Comparison of ENCODE assay signal across 9 mouse cellular contexts in genomic region chr7:99365069-99365468, GRCm38 (mm10). TPM values are rescaled to one million over a fixed set of nuclear protein-coding genes. Genes with fewer than 3 reads are reported as not detected.
DNase-seq lines count a peak whose midpoint lies in the region; ATAC-seq and TF ChIP-seq lines count a peak whose summit lies in the region.
"Had no signal": no experiment of that assay in that cellular context is flagged by ENCODE, and none has a peak within 500 bp of the region (broad histone marks: within the 10 kb centered on the region; RNA-seq: fewer than 3 reads in every experiment).

No protein-coding gene starts in this region.

- peaks cover 11% of the 10 kb centered on the region; the same call in 1 of the 2 replicates for H3K4me1 ChIP-seq in forebrain, embryonic 11.5 days (replicated peaks; ENCODE audit: control insufficient read depth, insufficient read depth, low read length)
- H3K4me1 ChIP-seq in hindbrain, embryonic 11.5 days (replicated peaks; ENCODE audit: control insufficient read depth, insufficient read depth, low read length) = no peaks in the 10 kb centered on the region; the same call in none of the 2 replicates
- H3K4me1 ChIP-seq in limb, embryonic 14.5 days (ENCODE audit: control insufficient read depth, insufficient read depth, low read length) = peaks cover 16% of the 10 kb centered on the region
- H3K4me1 ChIP-seq in neural tube, embryonic 11.5 days (ENCODE audit: control insufficient read depth, insufficient read depth, low read length) = peaks cover 5% of the 10 kb centered on the region; the same call in 1 of the 2 replicates

- no peak overlapping the region for H3K4me2 ChIP-seq in forebrain, embryonic 11.5 days (ENCODE audit: low read depth, low read length, severe bottlenecking)
- H3K4me2 ChIP-seq in hindbrain, embryonic 11.5 days (replicated peaks; ENCODE audit: low read depth, low read length) = no peak overlapping the region
- no peak overlapping the region for H3K4me2 ChIP-seq in limb, embryonic 14.5 days (replicated peaks; ENCODE audit: low read depth, low read length, severe bottlenecking)
- no peak overlapping the region for H3K4me2 ChIP-seq in neural tube, embryonic 11.5 days (ENCODE audit: low read depth)

- H3K36me3 ChIP-seq in forebrain, embryonic 11.5 days (ENCODE audit: control insufficient read depth, insufficient read depth, low read length) = no peaks in the 10 kb centered on the region
- no peaks in the 10 kb centered on the region for H3K36me3 ChIP-seq in hindbrain, embryonic 11.5 days (ENCODE audit: control insufficient read depth, insufficient read depth, low read length)
- H3K36me3 ChIP-seq in limb, embryonic 14.5 days (ENCODE audit: control insufficient read depth, insufficient read depth, low read length) = no peaks in the 10 kb centered on the region
- no peaks in the 10 kb centered on the region for H3K36me3 ChIP-seq in neural tube, embryonic 11.5 days (ENCODE audit: control insufficient read depth, insufficient read depth, low read length)

- H3K9ac ChIP-seq in forebrain, embryonic 11.5 days (ENCODE audit: low read length) = no peak overlapping the region
- peak overlapping the region; percentile 15; the same call in 1 of the 2 replicates for H3K9ac ChIP-seq in hindbrain, embryonic 11.5 days (ENCODE audit: low read depth, low read length)
- no peak overlapping the region for H3K9ac ChIP-seq in limb, embryonic 14.5 days (ENCODE audit: low read depth, low read length, severe bottlenecking)
- H3K9ac ChIP-seq in neural tube, embryonic 11.5 days (ENCODE audit: low read length) = no peak overlapping the region

- H3K4me3 ChIP-seq in forebrain, embryonic 11.5 days (ENCODE audit: low read depth, low read length) = no peak overlapping the region
- H3K4me3 ChIP-seq in hindbrain, embryonic 11.5 days (ENCODE audit: low read depth, low read length) = no peak overlapping the region
- no peak overlapping the region for H3K4me3 ChIP-seq in limb, embryonic 14.5 days (replicated peaks; ENCODE audit: low read length)
- no peak overlapping the region for H3K4me3 ChIP-seq in neural tube, embryonic 11.5 days (ENCODE audit: low read depth, low read length)

- ATAC-seq in forebrain, embryonic 11.5 days (replicated peaks; ENCODE audit: low FRiP score) = peak; percentile 49
- ATAC-seq in hindbrain, embryonic 11.5 days (ENCODE audit: low FRiP score) = peak; percentile 44; the same call in 1 of the 2 replicates
- no peak for ATAC-seq in limb, embryonic 14.5 days (ENCODE audit: low FRiP score, low read depth)
- ATAC-seq in neural tube, embryonic 11.5 days (ENCODE audit: insufficient read depth, low FRiP score, low TSS enrichment) = no peak

- no peak for TF ChIP-seq POLR2A in limb, embryonic 14.5 days (IDR thresholded peaks at IDR 0.05; ENCODE audit: borderline replicate concordance, extremely low read depth, insufficient read depth, insufficient read length)

- H3K27ac ChIP-seq in forebrain, embryonic 11.5 days (ENCODE audit: low read depth, low read length) = no peak overlapping the region
- H3K27ac ChIP-seq in hindbrain, embryonic 11.5 days (ENCODE audit: low read depth, low read length) = no peak overlapping the region
- H3K27ac ChIP-seq in limb, embryonic 14.5 days (replicated peaks; ENCODE audit: low read depth, low read length) = no peak overlapping the region
- no peak overlapping the region for H3K27ac ChIP-seq in neural tube, embryonic 11.5 days (ENCODE audit: low read depth, low read length)
- H3K27ac ChIP-seq: macrophage had no signal

- H3K9me3 ChIP-seq in forebrain, embryonic 11.5 days (ENCODE audit: control insufficient read depth, low read length) = no peaks in the 10 kb centered on the region
- H3K9me3 ChIP-seq in hindbrain, embryonic 11.5 days (ENCODE audit: control insufficient read depth, low read length) = no peaks in the 10 kb centered on the region
- H3K9me3 ChIP-seq in limb, embryonic 14.5 days (ENCODE audit: control insufficient read depth, low read length) = no peaks in the 10 kb centered on the region
- H3K9me3 ChIP-seq in neural tube, embryonic 11.5 days (ENCODE audit: control insufficient read depth, low read length) = no peaks in the 10 kb centered on the region

- no peaks in the 10 kb centered on the region for H3K27me3 ChIP-seq in forebrain, embryonic 11.5 days (ENCODE audit: control insufficient read depth, insufficient read depth, low read length)
- H3K27me3 ChIP-seq in hindbrain, embryonic 11.5 days (ENCODE audit: control insufficient read depth, insufficient read depth, low read length) = no peaks in the 10 kb centered on the region
- no peaks in the 10 kb centered on the region for H3K27me3 ChIP-seq in limb, embryonic 14.5 days (ENCODE audit: control insufficient read depth, insufficient read depth, low read length)
- H3K27me3 ChIP-seq in neural tube, embryonic 11.5 days (ENCODE audit: control insufficient read depth, insufficient read depth, low read length) = no peaks in the 10 kb centered on the region

- DNase-seq in layer of hippocampus, adult 11-12 months (ENCODE audit: low spot score) = peak; percentile 77
- DNase-seq in layer of hippocampus, adult 9-10 months (ENCODE audit: low spot score) = no peak
- DNase-seq in adrenal gland, postnatal 14 days = peak; percentile 78
- peak; percentile 82 for DNase-seq in forebrain, embryonic 11.5 days (ENCODE audit: low spot score)
- DNase-seq in hindbrain, embryonic 11.5 days (ENCODE audit: low spot score) = peak; percentile 86
- DNase-seq in limb, embryonic 14.5 days (ENCODE audit: low spot score) = peak; percentile 89
- DNase-seq in neural tube, embryonic 11.5 days (ENCODE audit: low spot score) = peak; percentile 80
- peak; percentile 56 to 72 for DNase-seq in urinary bladder, postnatal 36 days (ENCODE audit: low spot score in 2 of 2)

- WGBS in forebrain, embryonic 11.5 days = 0% methylated on average over 5 of the region's 5 CpGs
- WGBS in hindbrain, embryonic 11.5 days = 1% methylated on average over 5 of the region's 5 CpGs
- under 1% methylated on average over 5 of the region's 5 CpGs for WGBS in limb, embryonic 14.5 days
- 2% methylated on average over 5 of the region's 5 CpGs for WGBS in neural tube, embryonic 11.5 days

RNA-seq across cellular contexts. Expression of gene Serpinh1, which starts 12.0 kb away (rescaled TPM):
- total RNA-seq in adrenal gland, postnatal 14 days (2021) = 291 and 364 TPM in 2 replicates
- polyA plus RNA-seq in forebrain, embryonic 11.5 days (2014; fragmentation: Nextera tagmentation; extraction: Ambion mirVana) = 239 and 255 TPM in 2 replicates
- 245 and 269 TPM in 2 replicates for polyA plus RNA-seq in hindbrain, embryonic 11.5 days (2014; fragmentation: Nextera tagmentation; extraction: Ambion mirVana)
- polyA plus RNA-seq in limb, embryonic 14.5 days (2012; rRNA removed) = 1,525 and 1,858 TPM in 2 replicates
- polyA plus RNA-seq in limb, embryonic 14.5 days (2014; fragmentation: Nextera tagmentation; extraction: Ambion mirVana) = 790 and 834 TPM in 2 replicates
- 337 and 339 TPM in 2 replicates for polyA plus RNA-seq in neural tube, embryonic 11.5 days (2014; fragmentation: Nextera tagmentation; extraction: Ambion mirVana)

RNA-seq across cellular contexts. Expression of gene Gdpd5, which starts 16.1 kb away (rescaled TPM):
- 10.9 and 11.0 TPM in 2 replicates for total RNA-seq in adrenal gland, postnatal 14 days (2021)
- polyA plus RNA-seq in forebrain, embryonic 11.5 days (2014; fragmentation: Nextera tagmentation; extraction: Ambion mirVana) = 18.6 and 19.1 TPM in 2 replicates
- 23.0 and 25.9 TPM in 2 replicates for polyA plus RNA-seq in hindbrain, embryonic 11.5 days (2014; fragmentation: Nextera tagmentation; extraction: Ambion mirVana)
- polyA plus RNA-seq in limb, embryonic 14.5 days (2012; rRNA removed) = 14.5 and 21.0 TPM in 2 replicates
- polyA plus RNA-seq in limb, embryonic 14.5 days (2014; fragmentation: Nextera tagmentation; extraction: Ambion mirVana) = 11.8 and 13.6 TPM in 2 replicates
- polyA plus RNA-seq in neural tube, embryonic 11.5 days (2014; fragmentation: Nextera tagmentation; extraction: Ambion mirVana) = 32.5 and 39.9 TPM in 2 replicates

Comparison
In these comparisons a context has a peak if more than half of its experiments do, and no peak if none do; other contexts are left out.
1. ATAC-seq: peak in forebrain, embryonic 11.5 days (single experiment) and hindbrain, embryonic 11.5 days (single experiment); none in limb, embryonic 14.5 days (single experiment) and neural tube, embryonic 11.5 days (single experiment).